Mouse (Mus musculus): ENCODE results near the gene Ank3. TPM values are rescaled to one million over a fixed set of nuclear protein-coding genes. Genes with fewer than 3 reads are reported as not detected.

Ank3 gene
- polyA plus RNA-seq, 2 experiments from 2014 or later: 1.1 to 1.2 TPM

GRCm38 (mm10) chr10:69536372-69537075, 138.0 kb downstream of the Ank3 start:
- ATAC-seq: no peak

GRCm38 (mm10) chr10:69538236-69538635, 139.7 kb downstream of the Ank3 start:
- no peak for ATAC-seq

DNA sequence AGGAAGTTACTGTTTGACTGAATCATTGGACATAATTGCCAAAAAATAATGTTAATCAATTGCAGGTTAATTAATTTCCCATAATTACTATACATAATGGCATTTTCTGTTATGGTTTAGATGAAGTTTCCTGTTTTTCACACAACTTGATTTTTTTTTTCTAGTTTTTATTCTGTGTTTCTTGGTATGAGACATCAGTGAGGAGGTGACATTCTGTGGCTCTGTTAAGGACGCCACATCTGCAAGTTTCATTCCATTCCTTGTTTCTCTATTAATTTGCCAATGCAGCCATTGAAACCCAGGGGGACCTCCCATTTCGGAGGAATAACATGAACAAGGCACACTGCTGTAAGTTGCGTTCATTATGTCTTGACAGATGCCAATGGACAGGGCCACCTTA, 143.9 kb downstream of the Ank3 start:
- no peak for ATAC-seq

GRCm38 (mm10) chr10:69543876-69544620, 145.5 kb downstream of the Ank3 start:
- no peak for ATAC-seq

- ATAC-seq: no peak
Observed at GRCm38 (mm10) chr10:69544653-69545052, 146.1 kb downstream of the Ank3 start.

DNA sequence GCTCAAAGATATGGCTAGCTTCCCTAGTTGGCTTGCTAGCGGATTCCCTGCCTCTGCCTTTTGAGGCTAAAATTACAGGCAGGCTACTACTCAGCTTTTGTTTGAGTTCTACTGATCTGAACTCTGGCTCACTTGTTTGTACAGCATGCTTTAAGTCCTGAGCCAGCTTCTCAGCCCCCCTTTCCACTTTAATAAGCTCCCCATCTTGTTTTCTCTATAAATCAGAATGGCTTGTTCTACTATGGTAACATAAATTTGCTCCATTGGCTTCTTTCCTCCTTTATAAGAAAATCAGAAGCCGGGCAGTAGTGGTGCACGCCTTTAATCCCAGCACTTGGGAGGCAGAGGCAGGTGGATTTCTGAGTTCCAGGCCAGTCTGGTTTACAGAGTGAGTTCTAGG, 147.4 kb downstream of the Ank3 start:
- no peak for ATAC-seq

DNA sequence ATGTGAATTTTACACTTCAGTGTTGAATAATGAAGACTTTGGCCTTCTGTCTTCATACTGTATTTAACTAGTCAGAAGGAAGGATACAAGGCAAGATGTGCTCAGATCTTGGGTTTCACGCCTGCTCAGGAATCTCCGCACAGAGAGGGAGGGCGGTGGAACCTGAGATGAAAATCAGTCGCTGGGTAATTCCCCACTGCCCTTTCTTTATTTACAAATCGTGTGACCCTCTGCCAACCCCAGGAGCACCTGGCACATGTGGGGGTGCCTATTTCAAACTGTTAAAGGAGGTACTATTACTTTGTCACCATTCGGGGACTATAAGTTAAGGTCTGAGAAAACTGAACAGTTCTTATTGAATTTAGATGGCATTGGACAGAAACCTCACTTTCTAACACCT, 148.1 kb downstream of the Ank3 start:
- ATAC-seq: no peak

DNA sequence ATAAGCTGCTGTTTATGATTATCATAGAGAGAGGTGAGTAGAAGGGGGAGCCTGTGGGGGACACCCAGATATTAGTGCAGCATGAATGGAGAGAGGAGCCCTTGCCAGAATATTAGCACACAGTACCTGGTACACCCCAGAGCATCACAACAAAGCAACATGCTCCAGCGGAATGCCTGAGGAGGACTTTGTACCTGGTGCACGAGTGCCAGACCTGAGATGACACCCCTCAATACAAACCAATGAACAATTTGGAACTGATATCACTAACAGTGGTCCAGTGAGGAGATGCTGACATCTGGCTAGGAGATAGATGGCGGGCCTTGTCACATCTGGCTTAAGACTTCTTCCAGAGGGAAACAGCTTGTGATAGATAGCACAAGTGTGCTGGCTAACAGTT, 150.2 kb downstream of the Ank3 start:
- ATAC-seq: no peak

- no peak for ATAC-seq
Observed at GRCm38 (mm10) chr10:69549221-69549620, 150.6 kb downstream of the Ank3 start.

DNA sequence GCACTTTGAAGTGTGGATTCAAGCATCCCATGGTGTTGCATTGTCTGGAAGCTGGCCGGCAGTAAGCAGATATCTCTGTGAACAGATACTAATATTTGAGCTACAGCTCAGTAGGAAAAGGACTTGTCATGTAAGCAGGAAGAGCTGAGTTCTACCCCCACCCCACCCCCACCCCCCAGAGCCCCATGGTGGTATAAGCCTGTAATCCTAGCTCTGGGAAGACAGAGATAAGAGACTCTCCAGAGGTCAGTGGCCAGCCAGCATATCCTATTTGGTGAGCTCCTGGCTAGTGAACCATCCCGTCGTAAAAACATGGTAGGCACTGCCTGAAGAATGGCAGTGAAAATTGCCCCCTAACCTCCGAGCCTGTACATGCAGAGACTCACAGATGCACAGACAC, 152.3 kb downstream of the Ank3 start:
- ATAC-seq: no peak

GRCm38 (mm10) chr10:69553091-69553490, 154.5 kb downstream of the Ank3 start:
- ATAC-seq: no peak

GRCm38 (mm10) chr10:69555592-69555991, 157.0 kb downstream of the Ank3 start:
- no peak for ATAC-seq

- ATAC-seq: no peak
Observed at GRCm38 (mm10) chr10:69556278-69556677, 157.7 kb downstream of the Ank3 start.

- ATAC-seq: no peak
Observed at GRCm38 (mm10) chr10:69560237-69560636, 161.7 kb downstream of the Ank3 start.

DNA sequence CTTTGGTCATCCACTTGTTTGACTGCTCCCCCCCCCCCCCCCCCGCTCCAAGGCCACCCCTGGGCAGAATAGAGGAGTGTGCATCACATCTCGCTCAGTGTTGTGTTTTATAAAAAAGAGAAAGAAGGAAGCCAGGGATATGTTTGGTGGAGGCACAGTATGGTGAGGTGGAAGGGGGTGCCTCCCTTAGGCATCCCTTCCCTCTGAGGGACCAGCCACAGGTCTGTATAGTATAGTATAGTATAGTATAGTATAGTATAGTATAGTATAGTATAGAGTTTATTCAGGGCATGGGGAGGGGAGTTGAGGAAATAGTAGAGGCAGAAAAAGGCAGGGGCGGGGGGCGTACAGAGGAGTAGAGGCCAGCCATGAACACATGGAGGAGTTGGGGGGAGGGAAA, 164.4 kb downstream of the Ank3 start:
- no peak for ATAC-seq

- ATAC-seq: no peak
Observed at GRCm38 (mm10) chr10:69565052-69565451, 166.5 kb downstream of the Ank3 start.

GRCm38 (mm10) chr10:69568976-69569375, 170.4 kb downstream of the Ank3 start:
- ATAC-seq: no peak

- ATAC-seq: no peak
Observed at GRCm38 (mm10) chr10:69569740-69570139, 171.2 kb downstream of the Ank3 start.

DNA sequence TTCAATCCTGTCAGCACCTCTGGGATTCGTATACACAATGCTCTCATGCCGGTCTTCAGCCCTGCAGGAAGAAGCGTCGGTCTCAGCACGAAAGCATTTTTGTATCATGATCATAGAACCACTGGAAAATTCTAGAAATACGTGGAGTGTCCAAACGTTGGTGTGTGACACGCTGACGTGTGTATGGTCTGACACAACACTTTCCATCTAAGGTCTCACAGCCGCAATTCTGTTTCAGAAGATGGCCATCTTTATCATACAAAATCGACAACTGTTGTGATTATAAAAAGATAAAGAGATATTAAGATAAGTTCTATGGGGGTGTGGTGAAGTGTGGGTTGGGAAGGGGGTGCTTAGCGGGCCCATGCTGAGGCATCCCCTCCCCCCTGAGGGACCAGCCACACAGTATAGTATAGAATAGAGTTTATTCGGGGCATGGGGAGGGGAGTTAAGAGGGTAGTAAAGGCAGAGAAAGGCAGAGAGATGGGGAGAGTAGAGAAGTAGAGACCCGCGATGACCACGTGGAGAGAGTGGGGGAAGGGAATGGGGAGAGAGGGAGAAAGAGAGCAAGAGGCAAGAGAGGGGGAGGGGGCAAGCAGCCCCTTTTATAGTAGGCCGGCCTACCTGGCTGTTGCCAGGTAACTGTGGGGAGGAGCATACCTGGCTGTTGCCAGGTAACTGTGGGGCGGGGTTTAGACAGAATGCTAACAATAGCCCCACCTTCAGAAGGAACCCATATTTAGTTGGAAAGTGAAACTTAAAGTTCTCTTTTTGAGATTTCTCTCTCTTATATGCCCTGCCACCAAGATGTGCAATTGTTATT, 172.1 kb downstream of the Ank3 start:
- no peak for ATAC-seq

- no peak for ATAC-seq
Observed at GRCm38 (mm10) chr10:69571422-69571821, 172.8 kb downstream of the Ank3 start.

- no peak for ATAC-seq
Observed at GRCm38 (mm10) chr10:69571972-69572371, 173.4 kb downstream of the Ank3 start.

GRCm38 (mm10) chr10:69573054-69573453, 174.5 kb downstream of the Ank3 start:
- ATAC-seq: no peak

DNA sequence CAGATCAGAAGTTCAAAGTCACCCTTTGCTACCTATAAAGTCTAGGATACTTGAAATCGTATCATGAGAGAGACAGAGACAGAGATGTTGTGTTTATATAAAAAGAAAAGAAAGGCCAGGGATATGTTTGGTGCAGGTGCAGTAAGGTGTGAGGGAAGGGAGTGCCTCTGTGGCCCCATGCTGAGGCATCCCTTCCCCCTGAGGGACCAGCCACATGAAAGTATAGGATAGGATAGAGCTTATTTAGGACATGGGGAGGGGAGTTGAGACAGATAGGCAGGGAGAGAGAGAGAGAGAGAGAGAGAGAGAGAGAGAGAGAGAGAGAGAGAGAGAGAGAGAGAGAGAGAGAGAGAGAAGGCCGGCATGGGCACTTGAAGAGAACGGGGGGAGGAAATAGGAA, 175.2 kb downstream of the Ank3 start:
- ATAC-seq: no peak
